Comparison of ENCODE assay signal across 21 mouse cellular contexts in genomic region chr8:95305526-95305925, GRCm38 (mm10). TPM values are rescaled to one million over a fixed set of nuclear protein-coding genes. Genes with fewer than 3 reads are reported as not detected.
"Had no signal": no experiment of that assay in that cellular context is flagged by ENCODE, and none has a peak within 500 bp of the region (broad histone marks: within the 10 kb centered on the region; RNA-seq: fewer than 3 reads in every experiment).

No protein-coding gene starts in this region.

- H3K4me1 ChIP-seq: liver, embryonic 15.5 days; lung, embryonic 15.5 days had no signal

- H3K9ac ChIP-seq: liver, embryonic 15.5 days; liver, postnatal 0 days; lung, embryonic 15.5 days; midbrain, embryonic 13.5 days; midbrain, embryonic 15.5 days; neural tube, embryonic 12.5 days had no signal

- H3K4me2 ChIP-seq: liver, embryonic 15.5 days; lung, embryonic 15.5 days; midbrain, embryonic 11.5 days; midbrain, embryonic 13.5 days; midbrain, embryonic 15.5 days; neural tube, embryonic 12.5 days had no signal

- ATAC-seq: liver, postnatal 0 days; lung, postnatal 0 days; midbrain, embryonic 13.5 days; midbrain, embryonic 15.5 days had no signal

- H3K27me3 ChIP-seq: liver, embryonic 15.5 days; lung, embryonic 15.5 days; midbrain, embryonic 13.5 days; midbrain, embryonic 15.5 days; neural tube, embryonic 12.5 days had no signal

- H3K36me3 ChIP-seq: liver, embryonic 15.5 days; lung, embryonic 15.5 days; midbrain, embryonic 13.5 days; midbrain, embryonic 15.5 days; neural tube, embryonic 12.5 days had no signal

- H3K4me3 ChIP-seq: liver, embryonic 15.5 days; lung, embryonic 15.5 days; megakaryocyte, embryonic 14.5 days; midbrain, embryonic 13.5 days; midbrain, embryonic 15.5 days; neural tube, embryonic 12.5 days had no signal

- DNase-seq: liver, postnatal 0 days; lung, adult 2 months; lung, postnatal 14 days; lung, postnatal 36 days; right cerebral cortex, postnatal 14 days; thymus, adult 18-20 months; thymus, postnatal 14 days; thymus, postnatal 36 days had no signal

- H3K9me3 ChIP-seq: liver, embryonic 15.5 days; lung, embryonic 15.5 days; megakaryocyte, embryonic 14.5 days; midbrain, embryonic 13.5 days; midbrain, embryonic 15.5 days; neural tube, embryonic 12.5 days had no signal

- H3K27ac ChIP-seq: liver, embryonic 15.5 days; lung, embryonic 15.5 days; macrophage; midbrain, embryonic 13.5 days; midbrain, embryonic 15.5 days; neural tube, embryonic 12.5 days had no signal

RNA-seq across cellular contexts. Expression of gene Cngb1, which starts 0.9 kb away (rescaled TPM):
- total RNA-seq: monocyte, adult 5-6 weeks had no signal

RNA-seq across cellular contexts. Expression of gene Tepp, which starts 4.8 kb away (rescaled TPM):
- total RNA-seq: megakaryocyte progenitor cell, adult 5-6 weeks; neutrophil, adult 5-6 weeks had no signal
- polyA plus RNA-seq: liver, embryonic 15.5 days; liver, postnatal 0 days; macrophage; neural tube, embryonic 12.5 days; stomach, embryonic 16.5 days had no signal

RNA-seq across cellular contexts. Expression of gene Mmp15, which starts 46.5 kb away (rescaled TPM):
- total RNA-seq: monocyte, adult 5-6 weeks had no signal
